Mouse (Mus musculus) MEL (cell line): ENCODE data around the gene P3h4. TPM values are rescaled to one million over a fixed set of nuclear protein-coding genes. Genes with fewer than 3 reads are reported as not detected.

Experiments used
- DNase-seq: peaks from one replicate; pipeline ENCODE4 v3.0.0; 2011; ENCODE audit warnings: low read depth, low spot score
- H3K27ac ChIP-seq: 2 replicates; pipeline ENCODE4 v1.5.1; 2012; ENCODE audit warnings: low read depth, mild to moderate bottlenecking, control low read depth, low read length, moderate library complexity; ENCODE audit not compliant: control insufficient read depth
- H3K27me3 ChIP-seq, 2 experiments: fragments of 150-350 bp in 1 of 2; sonication (generic) in 1 of 2; 2 replicates each; pipeline ENCODE4 v1.6.1; 2012; ENCODE audit warnings: low read length in 2 of 2, mild to moderate bottlenecking in 2 of 2, improper control_type of control experiment in 1 of 2, moderate library complexity in 1 of 2; ENCODE audit not compliant: insufficient read depth in 2 of 2, control insufficient read depth in 1 of 2
- H3K36me3 ChIP-seq, 2 experiments: 2 replicates each; pipeline ENCODE4 v1.6.1; 2012 to 2014; ENCODE audit warnings: low read length in 2 of 2, improper control_type of control experiment in 1 of 2, inconsistent platforms in 1 of 2, mild to moderate bottlenecking in 1 of 2; ENCODE audit not compliant: insufficient read depth in 2 of 2, control insufficient read depth in 1 of 2
- H3K4me1 ChIP-seq, 2 experiments: fragments of 150-350 bp in 1 of 2; sonication (generic) in 1 of 2; 2 replicates each; pipeline ENCODE4 v1.6.1; 2012; ENCODE audit warnings: low read length in 2 of 2, improper control_type of control experiment in 1 of 2, mild to moderate bottlenecking in 1 of 2; ENCODE audit not compliant: insufficient read depth in 2 of 2, control insufficient read depth in 1 of 2
- H3K4me3 ChIP-seq, 2 experiments: fragments of 150-350 bp in 1 of 2; sonication (generic) in 1 of 2; 2 replicates each; pipeline ENCODE4 v1.5.1; 2012; ENCODE audit warnings: low read depth in 2 of 2, low read length in 2 of 2, mild to moderate bottlenecking in 2 of 2, moderate library complexity in 2 of 2, control low read depth in 1 of 2, improper control_type of control experiment in 1 of 2; ENCODE audit not compliant: control insufficient read depth in 1 of 2, insufficient read depth in 1 of 2
- H3K79me2 ChIP-seq: 2 replicates; pipeline ENCODE4 v1.6.1; 2012; ENCODE audit warnings: mild to moderate bottlenecking, low read length, moderate library complexity; ENCODE audit not compliant: control insufficient read depth, poor library complexity, insufficient read depth
- H3K9ac ChIP-seq: 2 replicates; pipeline ENCODE4 v1.6.1; 2012; ENCODE audit warnings: low read depth, mild to moderate bottlenecking, control low read depth, low read length, moderate library complexity; ENCODE audit not compliant: control insufficient read depth, poor library complexity, severe bottlenecking
- H3K9me3 ChIP-seq: fragments of 150-350 bp; sonication (generic); replicated peaks from 2 replicates; pipeline ENCODE4 v1.6.1; 2012; ENCODE audit warnings: mild to moderate bottlenecking, low read length, improper control_type of control experiment, moderate library complexity; ENCODE audit not compliant: insufficient read depth
- CHD1 ChIP-seq: IDR thresholded peaks from 2 replicates; pipeline ENCODE4 v1.6.1; 2012; ENCODE audit warnings: low read depth, mild to moderate bottlenecking, inconsistent platforms, low read length, improper control_type of control experiment
- CTCF ChIP-seq, 3 experiments: IDR thresholded peaks in 2 of 3; conservative IDR thresholded peaks in 1 of 3; 2 replicates each; pipeline ENCODE4 v1.5.1; 2011 to 2012; ENCODE audit warnings: low read length in 3 of 3, low read depth in 2 of 3, mild to moderate bottlenecking in 2 of 3, improper control_type of control experiment in 1 of 3, inconsistent platforms in 1 of 3, mixed read lengths in 1 of 3, moderate library complexity in 1 of 3; ENCODE audit not compliant: control insufficient read depth in 1 of 3, insufficient read depth in 1 of 3, poor library complexity in 1 of 3, severe bottlenecking in 1 of 3
- ELF1 ChIP-seq: IDR thresholded peaks from 2 replicates; pipeline ENCODE4 v1.6.1; 2014; ENCODE audit warnings: low read depth, mild to moderate bottlenecking, inconsistent platforms, low read length, improper control_type of control experiment, moderate library complexity
- EP300 ChIP-seq, 2 experiments: IDR thresholded peaks; 2 replicates each; pipeline ENCODE4 v1.6.1; 2011; ENCODE audit warnings: improper control_type of control experiment in 2 of 2, low read length in 2 of 2, low read depth in 1 of 2, mild to moderate bottlenecking in 1 of 2
- ETS1 ChIP-seq: IDR thresholded peaks from 2 replicates; pipeline ENCODE4 v1.6.1; 2012; ENCODE audit warnings: low read depth, mild to moderate bottlenecking, inconsistent platforms, low read length, improper control_type of control experiment, moderate library complexity
- GABPA ChIP-seq: IDR thresholded peaks from 2 replicates; pipeline ENCODE4 v1.6.1; 2012; ENCODE audit warnings: low read depth, mild to moderate bottlenecking, inconsistent platforms, low read length, improper control_type of control experiment, moderate library complexity
- GATA1 ChIP-seq: IDR thresholded peaks from 2 replicates; pipeline ENCODE4 v1.6.1; 2011; ENCODE audit warnings: low read depth, low read length, improper control_type of control experiment
- JUND ChIP-seq: IDR thresholded peaks from 2 replicates; pipeline ENCODE4 v1.6.1; 2011; ENCODE audit warnings: low read depth, mild to moderate bottlenecking, improper control_type of control experiment, low read length
- KAT2A ChIP-seq: conservative IDR thresholded peaks from 2 replicates; pipeline ENCODE4 v1.6.1; 2012; ENCODE audit warnings: low read depth, low read length, improper control_type of control experiment, inconsistent platforms
- MAFK ChIP-seq: IDR thresholded peaks from 2 replicates; pipeline ENCODE4 v1.6.1; 2011; ENCODE audit warnings: low read depth, mild to moderate bottlenecking, low read length, improper control_type of control experiment, borderline replicate concordance
- MAX ChIP-seq: IDR thresholded peaks from 2 replicates; pipeline ENCODE4 v1.6.1; 2011; ENCODE audit warnings: low read length, improper control_type of control experiment
- MAZ ChIP-seq: IDR thresholded peaks from 2 replicates; pipeline ENCODE4 v1.6.1; 2012; ENCODE audit warnings: low read depth, mild to moderate bottlenecking, inconsistent platforms, low read length, improper control_type of control experiment
- MXI1 ChIP-seq: IDR thresholded peaks from 2 replicates; pipeline ENCODE4 v1.6.1; 2011; ENCODE audit warnings: mild to moderate bottlenecking, low read depth, low read length, improper control_type of control experiment
- MYB ChIP-seq: IDR thresholded peaks from 2 replicates; pipeline ENCODE4 v1.6.1; 2011; ENCODE audit warnings: mild to moderate bottlenecking, low read depth, low read length, improper control_type of control experiment
- MYC ChIP-seq: IDR thresholded peaks from 2 replicates; pipeline ENCODE4 v1.6.1; 2011; ENCODE audit warnings: low read depth, mild to moderate bottlenecking, low read length, improper control_type of control experiment, moderate library complexity
- POLR2A ChIP-seq, 2 experiments: IDR thresholded peaks; 2 replicates each; pipeline ENCODE4 v1.6.1; 2011 to 2012; ENCODE audit warnings: low read length in 2 of 2, mild to moderate bottlenecking in 2 of 2, control low read depth in 1 of 2, improper control_type of control experiment in 1 of 2, low read depth in 1 of 2, moderate library complexity in 1 of 2; ENCODE audit not compliant: control insufficient read depth in 1 of 2, insufficient read depth in 1 of 2, poor library complexity in 1 of 2
- POLR2AphosphoS2 ChIP-seq: IDR thresholded peaks from 2 replicates; pipeline ENCODE4 v1.6.1; 2011; ENCODE audit warnings: low read length, improper control_type of control experiment
- POLR2AphosphoS5 ChIP-seq: IDR thresholded peaks from 2 replicates; pipeline ENCODE4 v1.6.1; 2012; ENCODE audit warnings: low read depth, borderline replicate concordance, mild to moderate bottlenecking, inconsistent platforms, low read length, moderate library complexity, mixed read lengths
- RAD21 ChIP-seq: IDR thresholded peaks from 2 replicates; pipeline ENCODE4 v1.6.1; 2011; ENCODE audit warnings: mild to moderate bottlenecking, low read depth, low read length, improper control_type of control experiment
- RCOR1 ChIP-seq: IDR thresholded peaks from 2 replicates; pipeline ENCODE4 v1.6.1; 2012; ENCODE audit warnings: low read depth, mild to moderate bottlenecking, inconsistent platforms, low read length, improper control_type of control experiment
- SMC3 ChIP-seq: IDR thresholded peaks from 2 replicates; pipeline ENCODE4 v1.6.1; 2011; ENCODE audit warnings: low read depth, low read length, improper control_type of control experiment
- TAL1 ChIP-seq: IDR thresholded peaks from 2 replicates; pipeline ENCODE4 v1.6.1; 2012; ENCODE audit warnings: mild to moderate bottlenecking, inconsistent platforms, low read length, moderate library complexity, mixed read lengths
- TBP ChIP-seq: IDR thresholded peaks from 2 replicates; pipeline ENCODE4 v1.8.0; 2011; ENCODE audit warnings: low read depth, low read length, improper control_type of control experiment
- UBTF ChIP-seq: IDR thresholded peaks from 2 replicates; pipeline ENCODE4 v1.6.1; 2012; ENCODE audit warnings: low read depth, mild to moderate bottlenecking, inconsistent platforms, low read length, improper control_type of control experiment, moderate library complexity, borderline replicate concordance; ENCODE audit not compliant: insufficient read depth
- ZMIZ1 ChIP-seq: IDR thresholded peaks from 2 replicates; pipeline ENCODE4 v1.6.1; 2012; ENCODE audit warnings: low read depth, mild to moderate bottlenecking, inconsistent platforms, low read length, improper control_type of control experiment, moderate library complexity
- polyA plus RNA-seq, 2 experiments: library from polyadenylated mRNA; stranded (reverse) in 1 of 2; unstranded in 1 of 2; fragments of >175 nt in 1 of 2; fragments of >200 nt in 1 of 2; gene quantifications; 2 replicates each; pipeline versions ENCODE4 v1.2.1 to v1.2.4; 2012; ENCODE audit warnings: low replicate concordance in 2 of 2, low read depth in 1 of 2; ENCODE audit not compliant: insufficient read length in 2 of 2, insufficient read depth in 1 of 2, missing spikeins in 1 of 2
- total RNA-seq: library from RNA; depleted of rRNA; stranded (reverse); fragments of 300-350 nt; gene quantifications from 2 replicates; pipeline ENCODE4 v1.2.3, GENCODE M21; 2012

P3h4 gene
- total and polyA plus RNA-seq, 3 experiments: 0.88 TPM; not detected in 2

GRCm38 (mm10) chr11:100406273-100406672, 8.4 kb downstream of the P3h4 start (continued):
- no peak for TF ChIP-seq JUND

- H3K4me1 ChIP-seq: peaks cover 20 to 34% of the 10 kb centered on the region in 2 experiments
These were observed 10.1 kb downstream of the P3h4 start for GRCm38 (mm10) chr11:100404456-100405074.

GRCm38 (mm10) chr11:100403445-100404134, 11.0 kb downstream of the P3h4 start:
- DNase-seq: no peak
- no peak for TF ChIP-seq SMC3
- TF ChIP-seq KAT2A: no peak
- no peak for TF ChIP-seq ZMIZ1
- no peak for TF ChIP-seq POLR2A (IDR thresholded peaks at IDR 0.05; ENCODE audit: control insufficient read depth in 1 of 2, insufficient read depth in 1 of 2, low read depth in 1 of 2, low read length in 2 of 2, poor library complexity in 1 of 2)
- no peak for TF ChIP-seq TBP
- TF ChIP-seq MAZ: no peak
- no peak for TF ChIP-seq JUND
- TF ChIP-seq ELF1: no peak
- TF ChIP-seq MXI1: no peak
- no peak for TF ChIP-seq CHD1
- TF ChIP-seq EP300 (IDR thresholded peaks at IDR 0.05; ENCODE audit: low read depth in 1 of 2, low read length in 2 of 2): no peak
- no peak for TF ChIP-seq RCOR1
- TF ChIP-seq ETS1: no peak
- no peak for TF ChIP-seq POLR2AphosphoS2
- H3K27ac ChIP-seq: no peak overlapping the region
- peaks cover 0 to 22% of the 10 kb centered on the region in 2 experiments; a peak in 2 of 4 replicates for H3K36me3 ChIP-seq
- no peaks in the 10 kb centered on the region for H3K27me3 ChIP-seq
- H3K4me1 ChIP-seq: peaks cover 20 to 43% of the 10 kb centered on the region in 2 experiments
- H3K79me2 ChIP-seq: no peaks in the 10 kb centered on the region
- no peaks in the 10 kb centered on the region for H3K9me3 ChIP-seq
- H3K9ac ChIP-seq: no peak overlapping the region
- H3K4me3 ChIP-seq: no peak overlapping the region

More at GRCm38 (mm10) chr11:100404456-100405074, 10.1 kb downstream of the P3h4 start:
- TF ChIP-seq TAL1: no peak
- no peak for TF ChIP-seq KAT2A
- TF ChIP-seq MAFK: no peak
- no peak for TF ChIP-seq MXI1
- TF ChIP-seq CTCF (IDR thresholded peaks at IDR 0.05 in 2 of 3, conservative IDR thresholded peaks at IDR 0.05 in 1 of 3; ENCODE audit: control insufficient read depth in 1 of 3, insufficient read depth in 1 of 3, low read depth in 2 of 3, low read length in 3 of 3, poor library complexity in 1 of 3, severe bottlenecking in 1 of 3): no peak
- no peak for TF ChIP-seq UBTF
- TF ChIP-seq RCOR1: no peak
- TF ChIP-seq MYC: no peak
- TF ChIP-seq MAX: no peak
- TF ChIP-seq MYB: no peak
- TF ChIP-seq GATA1: no peak
- TF ChIP-seq GABPA: no peak
- no peak for TF ChIP-seq CHD1
- no peak for TF ChIP-seq ZMIZ1
- TF ChIP-seq POLR2AphosphoS5: no peak
- no peak for TF ChIP-seq RAD21
- no peak for TF ChIP-seq ELF1
- TF ChIP-seq, all 39 proteins: peak for 0
- Histone ChIP-seq H3K27ac (no peak overlapping the region), H3K27me3 (no peaks in the 10 kb centered on the region), H3K9ac (no peak overlapping the region), H3K36me3 (peaks cover 0 to 19% of the 10 kb centered on the region in 2 experiments; a peak in 2 of 4 replicates), H3K4me3 (no peak overlapping the region), H3K9me3 (no peaks in the 10 kb centered on the region), H3K79me2 (no peaks in the 10 kb centered on the region)
- DNase-seq: no peak
